Mouse (Mus musculus): ENCODE data around the gene Mief1.

Mief1 gene

GRCm38 (mm10) chr15:80233733-80234509, at the start of gene Mief1:
Gene Mief1, plus strand, starts transcription at chr15:80234018.
- Histone ChIP-seq H3K36me3 (ENCODE audit: control insufficient read depth, insufficient read depth, low read length, poor library complexity, severe bottlenecking) (peaks cover 9% of the 10 kb centered on the region), H3K27me3 (ENCODE audit: control insufficient read depth, insufficient read depth, low read length, poor library complexity, severe bottlenecking) (no peaks in the 10 kb centered on the region)
- DNase-seq (ENCODE audit: low read depth, low spot score): peak; percentile 99

DNA sequence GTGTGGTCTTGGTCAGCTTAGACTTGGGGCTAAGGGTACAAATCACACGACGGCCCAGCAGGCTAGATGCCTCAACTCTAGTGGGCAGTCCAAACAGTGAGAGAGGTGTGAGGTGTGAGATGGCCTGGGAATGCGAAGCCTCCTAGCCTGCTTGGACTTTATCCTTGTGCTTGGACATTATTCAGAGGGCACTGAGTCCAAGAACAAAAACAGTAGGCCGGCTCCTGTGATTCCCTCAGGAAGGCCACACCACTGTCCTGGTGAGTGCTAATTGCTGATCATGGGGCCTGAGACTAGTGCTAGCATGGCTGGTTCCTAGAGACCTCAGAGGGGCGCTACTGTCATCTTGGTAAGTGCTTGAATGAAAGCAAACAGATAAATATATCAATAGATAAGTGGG, 44.9 kb upstream of the Mief1 start:
- no peak for DNase-seq (ENCODE audit: low read depth, low spot score)
- H3K27me3 ChIP-seq (ENCODE audit: control insufficient read depth, insufficient read depth, low read length, poor library complexity, severe bottlenecking): no peaks in the 10 kb centered on the region
- no peaks in the 10 kb centered on the region for H3K36me3 ChIP-seq (ENCODE audit: control insufficient read depth, insufficient read depth, low read length, poor library complexity, severe bottlenecking)

- no peaks in the 10 kb centered on the region for H3K36me3 ChIP-seq (ENCODE audit: control insufficient read depth, insufficient read depth, low read length, poor library complexity, severe bottlenecking)
- no peak for DNase-seq (ENCODE audit: low read depth, low spot score)
- H3K27me3 ChIP-seq (ENCODE audit: control insufficient read depth, insufficient read depth, low read length, poor library complexity, severe bottlenecking): no peaks in the 10 kb centered on the region
Measured at GRCm38 (mm10) chr15:80190075-80190474, 43.7 kb upstream of the Mief1 start.

DNA sequence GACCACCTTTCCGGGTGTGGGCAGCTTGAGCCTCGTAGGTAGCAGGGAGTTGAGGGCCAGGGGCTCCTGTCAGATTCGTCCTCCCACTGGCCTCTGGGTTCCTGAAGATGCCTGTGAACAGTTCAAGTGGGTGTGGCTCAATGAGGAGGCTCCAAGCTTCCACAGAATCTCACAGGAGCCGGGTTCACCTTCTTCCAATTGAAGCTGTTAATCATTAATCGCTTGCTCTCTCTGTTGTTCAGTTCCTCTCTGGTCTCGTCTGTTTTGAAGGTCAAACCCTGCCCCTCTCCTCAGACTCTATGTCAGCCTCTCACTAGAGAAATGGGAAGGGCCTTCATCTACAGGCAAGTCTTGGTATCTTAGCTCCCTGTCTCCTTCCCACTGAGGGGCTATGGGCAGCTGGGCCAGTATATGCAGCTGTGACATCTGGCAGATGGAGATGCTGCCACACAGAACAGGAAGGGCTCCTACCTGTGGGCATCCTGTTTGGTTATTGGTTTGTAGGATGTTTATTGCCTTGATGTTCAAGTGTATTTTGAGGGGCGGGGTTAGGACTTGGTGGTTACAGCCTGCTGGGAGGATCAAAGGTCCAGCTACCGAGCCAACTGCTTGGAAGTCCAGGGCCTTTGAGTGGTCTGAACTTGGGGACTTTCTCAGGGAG, 42.1 kb upstream of the Mief1 start:
- no peaks in the 10 kb centered on the region for H3K36me3 ChIP-seq (ENCODE audit: control insufficient read depth, insufficient read depth, low read length, poor library complexity, severe bottlenecking)
- DNase-seq (ENCODE audit: low read depth, low spot score): no peak
- no peaks in the 10 kb centered on the region for H3K27me3 ChIP-seq (ENCODE audit: control insufficient read depth, insufficient read depth, low read length, poor library complexity, severe bottlenecking)

DNA sequence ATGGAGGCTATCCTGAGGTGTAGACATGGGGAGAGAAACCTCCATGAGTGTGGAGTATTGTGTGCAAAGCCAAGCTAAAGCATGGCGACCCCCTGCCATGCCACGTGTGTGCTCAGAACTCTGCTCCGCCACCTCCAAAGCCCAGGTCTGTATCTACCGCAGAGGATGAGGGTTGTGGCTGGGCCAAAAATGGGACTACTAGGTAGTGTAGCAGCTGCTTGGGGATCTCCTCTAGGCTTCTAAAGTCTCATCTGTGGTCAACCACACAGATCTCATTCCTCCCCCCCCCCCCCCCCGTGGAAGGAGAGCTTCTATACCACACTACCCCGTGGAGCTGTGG, 41.6 kb upstream of the Mief1 start:
- H3K27me3 ChIP-seq (ENCODE audit: control insufficient read depth, insufficient read depth, low read length, poor library complexity, severe bottlenecking): no peaks in the 10 kb centered on the region
- DNase-seq (ENCODE audit: low read depth, low spot score): no peak
- no peaks in the 10 kb centered on the region for H3K36me3 ChIP-seq (ENCODE audit: control insufficient read depth, insufficient read depth, low read length, poor library complexity, severe bottlenecking)

DNA sequence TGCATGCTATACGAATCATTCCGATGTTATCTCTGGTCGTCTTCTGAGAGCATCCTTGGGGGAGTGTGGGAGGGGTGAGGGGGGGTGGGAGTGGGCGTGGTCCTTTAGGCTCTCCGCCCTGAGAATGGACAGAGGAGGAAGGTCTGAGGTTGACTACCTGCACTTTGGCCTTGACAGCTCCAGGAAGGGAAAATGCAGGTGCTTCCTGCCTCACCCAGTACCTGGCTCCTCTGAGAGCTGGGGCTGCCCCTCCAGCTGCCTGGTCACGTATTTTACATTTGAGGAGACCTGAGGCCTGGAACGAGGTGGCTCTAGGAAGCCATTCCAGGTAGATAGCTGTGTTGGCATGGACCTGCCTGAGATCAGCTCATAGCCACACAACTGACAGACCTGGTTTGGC, 41.0 kb upstream of the Mief1 start:
- Histone ChIP-seq H3K27me3 (ENCODE audit: control insufficient read depth, insufficient read depth, low read length, poor library complexity, severe bottlenecking) (no peaks in the 10 kb centered on the region), H3K36me3 (ENCODE audit: control insufficient read depth, insufficient read depth, low read length, poor library complexity, severe bottlenecking) (no peaks in the 10 kb centered on the region)
- no peak for DNase-seq (ENCODE audit: low read depth, low spot score)

DNA sequence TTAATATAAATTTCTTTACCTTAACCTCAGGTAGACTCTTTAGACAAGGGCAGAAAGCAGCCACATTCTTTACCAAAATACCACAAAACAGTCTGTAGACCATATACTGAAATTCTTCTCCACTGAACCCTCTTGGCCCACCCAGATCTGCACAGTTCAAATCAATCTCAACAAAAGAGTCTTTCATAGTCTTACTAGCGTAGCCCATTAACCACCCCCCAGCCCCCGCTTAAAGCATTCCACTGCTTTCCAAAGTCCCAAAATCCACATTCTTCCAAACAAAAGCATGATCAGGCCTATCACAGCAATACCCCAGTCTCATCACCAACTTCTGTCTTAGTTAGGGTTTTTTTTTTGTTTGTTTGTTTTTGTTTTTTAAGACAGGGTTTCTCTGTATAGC, 34.3 kb upstream of the Mief1 start:
- Histone ChIP-seq H3K36me3 (ENCODE audit: control insufficient read depth, insufficient read depth, low read length, poor library complexity, severe bottlenecking) (no peaks in the 10 kb centered on the region), H3K27me3 (ENCODE audit: control insufficient read depth, insufficient read depth, low read length, poor library complexity, severe bottlenecking) (no peaks in the 10 kb centered on the region)
- DNase-seq (ENCODE audit: low read depth, low spot score): no peak

DNA sequence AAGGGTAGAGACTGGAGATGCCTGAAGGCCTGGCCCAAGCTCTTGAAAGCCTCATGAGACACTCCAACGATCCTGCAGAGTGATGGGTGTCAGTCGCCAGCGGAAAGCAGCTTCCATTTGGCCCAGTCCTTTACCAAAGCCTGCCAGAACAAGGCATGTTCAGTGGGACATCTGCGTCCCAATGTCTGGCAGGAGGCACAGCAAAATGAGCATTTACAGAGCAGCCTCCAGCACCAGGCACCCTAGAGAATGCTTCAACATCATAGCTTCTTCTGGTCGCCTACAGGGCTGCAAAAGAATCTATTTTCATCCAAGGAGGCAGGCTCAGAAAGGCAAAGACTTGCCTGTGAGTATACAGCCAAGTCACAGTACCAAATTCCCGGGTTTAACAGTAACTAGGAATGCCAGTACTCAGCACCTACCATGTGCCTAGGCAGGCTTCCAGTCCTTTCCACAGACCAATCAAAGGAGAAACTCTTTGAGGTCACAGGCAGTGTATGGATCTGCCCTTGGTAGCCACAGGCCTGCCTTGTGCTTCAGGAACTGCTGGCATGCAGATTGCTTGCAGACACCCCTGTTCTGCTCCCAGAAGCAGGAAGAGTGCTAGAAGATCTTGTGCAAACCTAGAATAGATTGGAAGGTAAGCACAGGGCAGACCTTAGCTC, 31.6 kb upstream of the Mief1 start:
- H3K36me3 ChIP-seq (ENCODE audit: control insufficient read depth, insufficient read depth, low read length, poor library complexity, severe bottlenecking): no peaks in the 10 kb centered on the region
- DNase-seq (ENCODE audit: low read depth, low spot score): no peak
- no peaks in the 10 kb centered on the region for H3K27me3 ChIP-seq (ENCODE audit: control insufficient read depth, insufficient read depth, low read length, poor library complexity, severe bottlenecking)

DNA sequence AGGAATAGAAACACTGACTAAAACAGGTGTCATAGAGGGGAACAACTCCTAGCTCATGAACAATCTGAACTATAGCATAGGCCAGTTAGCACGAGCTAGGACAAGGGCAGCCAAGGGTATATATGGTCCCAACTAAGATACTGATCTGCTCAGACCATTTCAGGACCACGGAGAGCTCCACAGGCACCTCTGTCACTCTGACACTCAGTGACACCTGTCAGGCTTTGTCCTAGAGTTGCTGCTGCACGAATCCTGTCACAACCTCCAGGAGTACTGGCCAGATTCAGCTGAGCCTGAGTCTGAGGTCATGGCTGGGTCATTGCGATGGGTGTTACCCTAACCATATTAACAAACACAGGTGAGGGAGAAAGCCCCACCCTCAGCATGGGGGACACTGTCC, 30.4 kb upstream of the Mief1 start:
- no peaks in the 10 kb centered on the region for H3K36me3 ChIP-seq (ENCODE audit: control insufficient read depth, insufficient read depth, low read length, poor library complexity, severe bottlenecking)
- H3K27me3 ChIP-seq (ENCODE audit: control insufficient read depth, insufficient read depth, low read length, poor library complexity, severe bottlenecking): no peaks in the 10 kb centered on the region
- DNase-seq (ENCODE audit: low read depth, low spot score): peak; percentile 63

DNA sequence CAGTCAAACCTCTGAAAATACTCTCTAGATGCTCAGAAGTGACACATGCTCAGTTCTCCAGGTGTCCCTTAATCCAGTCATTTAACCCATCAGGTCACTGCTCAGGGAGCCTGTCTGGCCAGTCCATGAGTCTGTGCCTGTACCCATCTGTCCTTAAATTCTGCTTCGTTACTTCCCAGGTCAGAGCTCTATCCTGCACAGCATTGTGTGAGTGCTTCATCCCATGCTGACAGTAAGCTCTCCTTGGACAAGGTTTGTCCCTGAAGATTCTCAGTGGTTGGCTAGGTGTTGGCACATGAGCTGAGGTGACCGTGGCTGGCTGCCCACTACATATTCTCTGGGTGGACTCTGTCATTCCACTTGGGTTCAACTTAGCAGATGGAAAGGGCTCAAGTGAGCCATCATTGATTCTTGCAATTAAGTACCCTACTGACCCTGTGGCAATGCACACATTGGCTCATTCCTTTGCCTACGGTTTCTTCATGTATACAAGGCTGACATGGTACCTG, 27.7 kb upstream of the Mief1 start:
- H3K36me3 ChIP-seq (ENCODE audit: control insufficient read depth, insufficient read depth, low read length, poor library complexity, severe bottlenecking): no peaks in the 10 kb centered on the region
- no peak for DNase-seq (ENCODE audit: low read depth, low spot score)
- H3K27me3 ChIP-seq (ENCODE audit: control insufficient read depth, insufficient read depth, low read length, poor library complexity, severe bottlenecking): no peaks in the 10 kb centered on the region

DNA sequence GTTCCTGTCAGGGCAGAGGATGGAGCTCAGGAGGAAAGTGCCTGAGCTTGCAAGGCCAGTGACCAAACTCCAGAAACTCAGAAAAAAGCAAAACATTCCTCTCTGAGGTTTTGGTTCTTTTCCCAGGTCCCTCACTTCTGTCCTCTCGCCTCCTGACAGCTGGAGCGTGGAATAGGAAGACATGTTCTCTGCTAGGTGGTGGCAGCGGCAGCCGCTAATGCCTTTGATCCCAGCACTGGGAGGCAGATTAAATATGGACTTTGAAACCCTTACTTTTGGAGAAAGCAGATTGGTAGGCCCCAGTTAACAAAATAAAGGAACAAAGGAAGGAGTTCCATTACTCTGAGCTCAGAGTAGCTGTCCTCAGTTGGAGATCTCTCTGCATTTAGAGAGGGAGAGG, 25.4 kb upstream of the Mief1 start:
- Histone ChIP-seq H3K36me3 (ENCODE audit: control insufficient read depth, insufficient read depth, low read length, poor library complexity, severe bottlenecking) (no peaks in the 10 kb centered on the region), H3K27me3 (ENCODE audit: control insufficient read depth, insufficient read depth, low read length, poor library complexity, severe bottlenecking) (no peaks in the 10 kb centered on the region)
- DNase-seq (ENCODE audit: low read depth, low spot score): no peak

GRCm38 (mm10) chr15:80213688-80214087, 20.1 kb upstream of the Mief1 start:
- Histone ChIP-seq H3K36me3 (ENCODE audit: control insufficient read depth, insufficient read depth, low read length, poor library complexity, severe bottlenecking) (no peaks in the 10 kb centered on the region), H3K27me3 (ENCODE audit: control insufficient read depth, insufficient read depth, low read length, poor library complexity, severe bottlenecking) (no peaks in the 10 kb centered on the region)
- no peak for DNase-seq (ENCODE audit: low read depth, low spot score)

GRCm38 (mm10) chr15:80215716-80216479, 17.9 kb upstream of the Mief1 start:
- H3K36me3 ChIP-seq (ENCODE audit: control insufficient read depth, insufficient read depth, low read length, poor library complexity, severe bottlenecking): no peaks in the 10 kb centered on the region
- peak; percentile 68 for DNase-seq (ENCODE audit: low read depth, low spot score)
- H3K27me3 ChIP-seq (ENCODE audit: control insufficient read depth, insufficient read depth, low read length, poor library complexity, severe bottlenecking): no peaks in the 10 kb centered on the region

DNA sequence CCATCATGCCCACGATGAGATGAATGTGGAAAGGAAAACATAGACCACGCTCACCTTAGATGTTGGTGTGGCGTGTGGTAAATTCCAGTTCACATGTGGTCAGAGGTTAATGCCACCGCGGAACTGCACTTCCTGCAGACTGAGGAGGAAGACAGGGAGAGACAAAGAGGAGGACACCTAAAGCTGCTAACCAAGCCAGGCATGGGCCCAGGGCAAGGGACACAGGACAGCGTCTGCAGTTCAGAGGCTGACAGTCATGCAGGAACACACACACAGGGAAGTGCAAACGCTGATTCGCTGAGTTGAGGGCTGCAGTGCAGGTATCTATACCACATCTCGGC, 17.4 kb upstream of the Mief1 start:
- H3K36me3 ChIP-seq (ENCODE audit: control insufficient read depth, insufficient read depth, low read length, poor library complexity, severe bottlenecking): no peaks in the 10 kb centered on the region
- DNase-seq (ENCODE audit: low read depth, low spot score): no peak
- H3K27me3 ChIP-seq (ENCODE audit: control insufficient read depth, insufficient read depth, low read length, poor library complexity, severe bottlenecking): no peaks in the 10 kb centered on the region

DNA sequence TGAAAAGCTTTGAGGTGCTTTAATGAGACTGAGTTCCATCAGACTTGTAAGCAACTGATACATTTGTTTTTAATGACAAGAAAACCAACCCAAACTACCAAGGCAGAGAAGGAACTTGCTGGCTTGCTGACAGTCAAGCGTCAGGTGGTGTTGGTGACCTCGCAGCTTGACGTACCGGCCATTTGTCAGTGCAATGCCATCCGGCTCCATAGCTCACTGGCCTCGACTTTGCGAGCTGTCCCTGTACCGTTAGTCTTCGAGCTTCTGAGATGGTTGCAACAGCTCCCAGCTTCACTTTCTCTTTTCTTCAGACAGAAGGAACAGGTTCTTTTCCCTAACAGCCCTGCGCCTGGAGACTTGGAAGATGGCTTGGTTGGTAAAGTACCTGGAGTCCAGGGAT, 16.3 kb upstream of the Mief1 start:
- H3K36me3 ChIP-seq (ENCODE audit: control insufficient read depth, insufficient read depth, low read length, poor library complexity, severe bottlenecking): no peaks in the 10 kb centered on the region
- no peak for DNase-seq (ENCODE audit: low read depth, low spot score)
- no peaks in the 10 kb centered on the region for H3K27me3 ChIP-seq (ENCODE audit: control insufficient read depth, insufficient read depth, low read length, poor library complexity, severe bottlenecking)
